Mouse (Mus musculus) stomach, embryonic 14.5 days (tissue): ENCODE results near the gene Rnase12. TPM values are rescaled to one million over a fixed set of nuclear protein-coding genes. Genes with fewer than 3 reads are reported as not detected.

Source experiments
- ATAC-seq: fragments of 200-750 bp; cut with Nextera tagmentation; 2 replicates; pipeline ENCODE4 v1.8.0; 2017; ENCODE audit warnings: low read depth, moderate TSS enrichment; ENCODE audit not compliant: insufficient number of reproducible peaks, insufficient read depth, low FRiP score
- H3K27ac ChIP-seq: fragments of 300-500 bp; sonication (generic); 2 replicates; pipeline ENCODE4 v1.5.1; 2014; ENCODE audit warnings: mild to moderate bottlenecking, low read length, moderate library complexity, mixed read lengths
- H3K27me3 ChIP-seq: fragments of 300-500 bp; sonication (generic); 2 replicates; pipeline ENCODE4 v1.6.1; 2014; ENCODE audit warnings: low read length, control low read depth, mixed read lengths; ENCODE audit not compliant: control insufficient read depth, insufficient read depth
- H3K36me3 ChIP-seq: fragments of 300-500 bp; sonication (generic); 2 replicates; pipeline ENCODE4 v1.6.1; 2014; ENCODE audit warnings: mild to moderate bottlenecking, control low read depth, low read length, moderate library complexity, mixed read lengths; ENCODE audit not compliant: control insufficient read depth, insufficient read depth
- H3K4me1 ChIP-seq: fragments of 300-500 bp; sonication (generic); 2 replicates; pipeline ENCODE4 v1.6.1; 2014; ENCODE audit warnings: low read length, control low read depth, mixed read lengths; ENCODE audit not compliant: control insufficient read depth, insufficient read depth
- H3K4me2 ChIP-seq: fragments of 300-500 bp; sonication (generic); replicated peaks from 2 replicates; pipeline ENCODE4 v1.6.1; 2014; ENCODE audit warnings: low read depth, low read length, control low read depth
- H3K4me3 ChIP-seq: fragments of 300-500 bp; sonication (generic); 2 replicates; pipeline ENCODE4 v1.5.1; 2014; ENCODE audit warnings: low read depth, low read length, control low read depth
- H3K9ac ChIP-seq: fragments of 300-500 bp; sonication (generic); replicated peaks from 2 replicates; pipeline ENCODE4 v1.6.1; 2014; ENCODE audit warnings: low read depth, mild to moderate bottlenecking, control low read depth, low read length, moderate library complexity, mixed read lengths
- H3K9me3 ChIP-seq: fragments of 300-500 bp; sonication (generic); 2 replicates; pipeline ENCODE4 v1.6.1; 2016; ENCODE audit warnings: low read depth, low read length, control low read depth; ENCODE audit not compliant: control insufficient read depth
- WGBS: fragments of 180-500 bp; shearing (Covaris S2); extraction: QIAGEN DNeasy Blood & Tissue Kit; methylation state at CpG from one replicate; pipeline ENCODE4 v1.1.7; 2014; 5-methylcytosine and 5-hydroxymethylcytosine counted together
- polyA plus RNA-seq: library from polyadenylated mRNA; unstranded; fragments of >200 nt; fragmentation: Nextera tagmentation; extraction: Ambion mirVana; gene quantifications from 2 replicates; pipeline ENCODE4 v1.2.1, GENCODE M21; 2014

Rnase12 gene
- polyA plus RNA-seq, 1 experiment from 2014 or later, result 0.80 TPM

DNA sequence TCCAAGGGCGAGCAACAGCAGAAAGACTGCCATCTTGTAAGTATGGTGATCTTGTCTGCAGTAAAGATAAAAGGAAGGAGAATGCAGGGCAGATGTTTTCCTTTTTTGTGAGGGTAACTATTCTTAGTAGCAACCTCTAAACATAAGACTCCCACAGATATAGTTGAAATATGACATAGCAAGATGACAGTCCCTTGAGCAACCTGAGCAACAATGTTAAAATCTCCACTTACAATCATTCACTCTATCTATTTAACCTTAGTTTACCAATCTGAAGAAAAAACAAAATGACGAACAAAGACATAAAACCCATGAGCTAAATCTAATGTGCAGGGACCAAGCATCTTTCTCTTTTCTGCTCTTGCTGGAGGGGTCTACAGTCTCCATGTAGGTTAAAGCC lies 7.4 kb downstream of the Rnase12 start, which contains the start of gene Rnase11:
Gene Rnase11, minus strand, starts transcription at position 101 of the 400 bp plus-strand sequence.
- Histone ChIP-seq H3K4me3 (no peak within 1 kb of the TSS), H3K27me3 (no peaks in the 10 kb centered on the region), H3K4me1 (0 out of 2 replicates have a peak, but pooled peaks cover 6% of the 10 kb centered on the region), H3K36me3 (no peaks in the 10 kb centered on the region), H3K9me3 (no peaks in the 10 kb centered on the region), H3K4me2 (no peak within 1 kb of the TSS), H3K9ac (no peak within 1 kb of the TSS), H3K27ac (no peak within 1 kb of the TSS)
- WGBS, result 88% methylated on average over 2 of the region's 2 CpGs
- ATAC-seq, result no peak

DNA sequence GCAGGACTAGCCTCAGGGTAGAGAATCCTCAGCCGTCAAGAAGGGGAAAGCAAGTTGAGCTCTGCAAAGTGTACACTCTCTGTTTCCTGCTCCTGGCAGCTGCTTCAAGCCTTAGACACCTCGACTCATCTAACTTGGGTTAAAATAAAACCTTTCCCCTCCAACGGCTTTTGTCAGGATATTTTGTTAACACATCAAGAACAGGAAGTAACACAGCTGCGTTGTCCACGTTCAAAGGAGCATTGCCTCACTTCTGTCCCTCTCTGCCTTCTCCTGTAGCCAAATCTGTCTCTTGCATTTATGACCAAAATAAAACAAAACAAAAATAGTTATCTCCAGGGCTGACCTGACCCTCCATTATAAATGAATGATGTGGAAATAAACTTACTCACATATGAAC lies 9.6 kb downstream of the Rnase12 start:
- Histone ChIP-seq H3K27ac (no peak overlapping the region), H3K27me3 (no peaks in the 10 kb centered on the region), H3K9ac (no peak overlapping the region), H3K9me3 (no peaks in the 10 kb centered on the region), H3K4me2 (no peak overlapping the region), H3K36me3 (no peaks in the 10 kb centered on the region), H3K4me3 (no peak overlapping the region), H3K4me1 (no peaks in the 10 kb centered on the region)
- ATAC-seq, result no peak
- WGBS, result 35% methylated on average over 5 of the region's 5 CpGs

- Histone ChIP-seq H3K4me3 (no peak within 1 kb of the TSS), H3K27ac (no peak within 1 kb of the TSS), H3K9ac (no peak within 1 kb of the TSS), H3K36me3 (no peaks in the 10 kb centered on the region), H3K9me3 (no peaks in the 10 kb centered on the region), H3K27me3 (no peaks in the 10 kb centered on the region), H3K4me1 (no peaks in the 10 kb centered on the region), H3K4me2 (no peak within 1 kb of the TSS)
- WGBS, result 75% methylated on average over 6 of the region's 6 CpGs
- no peak for ATAC-seq
Observed at GRCm38 (mm10) chr14:51041769-51042168, 15.7 kb downstream of the Rnase12 start, which contains the start of gene Rnase9. TSS of gene Rnase9 (minus strand) at chr14:51041869.

DNA sequence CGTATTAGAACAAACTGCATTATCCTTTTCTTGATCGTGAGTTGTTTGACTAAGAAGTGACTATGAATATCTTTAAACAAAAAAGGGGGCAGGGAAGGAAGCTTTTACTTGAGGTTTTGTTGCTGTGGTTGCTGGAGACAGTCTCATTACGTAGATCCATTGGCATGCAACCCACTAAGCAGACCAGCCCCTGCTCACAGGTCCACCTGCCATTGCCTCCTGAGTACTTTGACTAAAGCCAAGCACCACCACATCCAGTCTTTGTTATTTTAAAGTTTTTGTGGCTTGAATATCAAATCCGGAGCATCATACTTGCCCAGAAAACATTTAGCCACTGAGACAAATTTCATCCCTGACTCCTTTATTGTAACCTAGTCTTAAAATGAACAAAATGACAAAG lies 21.2 kb downstream of the Rnase12 start:
- H3K4me2 ChIP-seq, result no peak overlapping the region
- no peak overlapping the region for H3K27ac ChIP-seq
- H3K4me1 ChIP-seq, result no peaks in the 10 kb centered on the region
- H3K4me3 ChIP-seq, result no peak overlapping the region
- no peak for ATAC-seq
- H3K9ac ChIP-seq, result no peak overlapping the region
- 79% methylated on average over 4 of the region's 4 CpGs for WGBS
- H3K27me3 ChIP-seq, result no peaks in the 10 kb centered on the region
- no peaks in the 10 kb centered on the region for H3K36me3 ChIP-seq
- no peaks in the 10 kb centered on the region; the same call in 1 of the 2 replicates for H3K9me3 ChIP-seq

DNA sequence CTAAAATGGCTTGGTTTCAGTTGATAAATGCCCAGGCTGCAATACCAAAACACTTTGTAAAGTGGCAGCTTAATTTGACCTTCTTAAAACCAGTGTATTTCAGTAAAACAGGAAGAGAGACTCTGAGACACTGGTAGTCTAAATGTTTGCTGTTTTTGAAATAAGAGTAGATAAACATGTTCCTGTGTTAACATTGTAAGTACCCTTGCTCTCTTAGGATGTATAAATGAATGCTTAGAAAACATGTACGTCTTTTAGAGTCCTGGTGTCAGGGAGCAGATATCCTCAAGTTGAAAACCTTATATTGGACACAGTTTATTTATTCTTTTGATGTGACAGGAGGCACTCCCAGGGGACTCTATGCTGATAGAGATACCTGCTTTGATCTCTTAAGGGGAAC lies 22.3 kb downstream of the Rnase12 start:
- Histone ChIP-seq H3K4me2 (no peak overlapping the region), H3K36me3 (no peaks in the 10 kb centered on the region), H3K4me3 (no peak overlapping the region), H3K27ac (no peak overlapping the region), H3K27me3 (no peaks in the 10 kb centered on the region), H3K9ac (no peak overlapping the region), H3K9me3 (no peaks in the 10 kb centered on the region; the same call in 1 of the 2 replicates), H3K4me1 (no peaks in the 10 kb centered on the region)
- no peak for ATAC-seq
- 39% methylated on average over 1 of the region's 1 CpGs for WGBS

DNA sequence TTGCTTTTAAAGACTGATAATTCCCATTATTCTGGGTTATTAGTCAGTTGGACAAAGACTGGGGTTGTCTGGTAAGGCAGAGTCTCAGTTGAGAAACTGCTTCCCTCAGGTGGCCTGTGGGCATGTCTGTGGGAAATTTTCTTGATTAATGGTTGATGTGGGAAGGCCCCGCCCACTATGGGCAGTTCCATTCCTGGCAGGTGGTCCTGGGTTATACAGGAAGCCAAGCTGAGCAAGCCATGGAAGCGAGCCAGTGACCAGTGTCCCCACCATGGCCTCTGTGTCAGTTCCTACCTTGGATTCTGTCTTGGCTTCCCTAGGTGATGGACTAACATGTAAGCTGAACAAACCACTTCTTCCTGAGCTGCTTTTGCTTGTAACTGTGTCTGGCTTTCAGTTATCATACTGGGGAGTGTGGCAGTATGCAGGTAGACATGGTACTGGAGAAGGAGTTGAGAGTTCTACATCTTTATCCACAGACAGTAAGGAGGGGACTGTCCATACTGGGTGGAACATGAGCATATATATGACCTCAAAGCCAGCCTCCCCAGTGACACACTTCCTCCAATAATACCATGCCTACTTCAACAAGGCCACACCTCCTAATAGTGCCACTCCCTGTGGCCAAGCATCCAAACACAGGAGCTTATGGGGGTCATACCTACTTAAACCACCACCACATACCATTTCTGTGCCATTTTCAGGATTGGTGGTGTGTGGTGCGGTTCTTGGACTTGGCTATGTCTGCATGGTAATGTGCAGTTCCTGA lies 29.9 kb downstream of the Rnase12 start:
- no peak overlapping the region for H3K4me2 ChIP-seq
- H3K4me3 ChIP-seq, result no peak overlapping the region
- 59% methylated on average over 3 of the region's 3 CpGs for WGBS
- ATAC-seq, result no peak
- H3K9me3 ChIP-seq, result no peaks in the 10 kb centered on the region; the same call in 1 of the 2 replicates
- H3K27ac ChIP-seq, result no peak overlapping the region
- no peaks in the 10 kb centered on the region for H3K4me1 ChIP-seq
- no peaks in the 10 kb centered on the region for H3K27me3 ChIP-seq
- H3K36me3 ChIP-seq, result no peaks in the 10 kb centered on the region
- no peak overlapping the region for H3K9ac ChIP-seq

DNA sequence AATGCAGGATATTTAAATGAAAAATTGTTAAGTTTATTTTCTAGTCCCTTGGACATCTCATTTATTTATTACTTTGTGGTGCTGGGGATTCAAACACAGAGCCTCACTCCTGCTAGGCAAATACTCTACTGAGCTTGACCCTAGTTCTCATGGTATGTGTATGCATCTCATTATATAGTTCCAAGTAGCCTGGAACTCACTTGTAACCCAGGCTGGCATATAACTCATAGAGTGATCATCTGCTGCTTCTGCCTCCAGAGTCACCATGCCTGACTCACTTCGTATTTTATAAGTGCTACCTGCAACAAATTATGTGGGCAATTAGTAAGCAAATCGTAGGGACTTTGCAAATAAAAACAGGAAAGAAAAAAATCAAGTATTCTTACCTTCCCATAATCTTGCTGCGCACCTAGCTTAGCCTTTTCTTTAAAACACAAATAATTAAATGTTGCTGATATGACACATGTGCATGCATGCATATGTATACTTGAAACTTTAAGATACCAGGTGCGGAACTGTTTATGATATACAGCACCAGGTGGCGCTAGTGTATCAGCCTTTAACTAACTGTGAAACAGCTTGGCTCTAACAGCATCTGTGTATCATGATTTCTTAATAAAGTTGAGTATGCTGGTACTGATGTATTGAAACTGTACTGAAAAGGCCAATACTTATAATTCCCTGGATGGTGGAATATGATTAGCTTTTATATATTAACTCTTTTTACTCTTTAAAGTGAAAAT lies 30.9 kb downstream of the Rnase12 start:
- H3K9ac ChIP-seq, result no peak overlapping the region
- H3K36me3 ChIP-seq, result no peaks in the 10 kb centered on the region
- no peaks in the 10 kb centered on the region for H3K9me3 ChIP-seq
- no peaks in the 10 kb centered on the region for H3K4me1 ChIP-seq
- no peak overlapping the region for H3K4me2 ChIP-seq
- H3K27ac ChIP-seq, result no peak overlapping the region
- ATAC-seq, result 0 out of 2 replicates have a peak, but pooled peaks have one; percentile 18
- H3K27me3 ChIP-seq, result no peaks in the 10 kb centered on the region
- WGBS, result 36% methylated on average over 5 of the region's 5 CpGs
- H3K4me3 ChIP-seq, result no peak overlapping the region

DNA sequence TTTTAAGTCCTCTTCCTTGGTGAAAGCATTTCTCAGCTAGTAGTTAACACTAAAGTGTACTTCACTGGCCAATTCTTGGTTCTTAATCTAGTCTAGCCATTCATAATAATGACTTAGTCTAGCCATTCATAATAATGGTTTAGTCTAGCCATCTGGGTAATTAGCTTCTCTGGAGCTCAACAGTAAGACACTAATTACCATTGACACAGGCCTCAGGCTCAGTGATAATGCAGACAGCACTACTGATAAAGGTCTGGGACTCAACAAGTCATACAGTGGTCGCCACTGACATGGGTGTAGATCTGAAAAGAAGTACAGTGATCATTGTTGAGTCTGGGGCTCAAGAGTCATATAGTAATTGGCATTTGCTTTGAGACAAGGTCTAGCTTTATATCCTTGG lies 32.6 kb downstream of the Rnase12 start:
- no peak overlapping the region for H3K9ac ChIP-seq
- WGBS, result 73% methylated on average over 1 of the region's 1 CpGs

More for the DNA sequence above, 32.6 kb downstream of the Rnase12 start:
- H3K4me1 ChIP-seq, result no peaks in the 10 kb centered on the region
- H3K27ac ChIP-seq, result no peak overlapping the region
- H3K4me3 ChIP-seq, result no peak overlapping the region
- H3K27me3 ChIP-seq, result no peaks in the 10 kb centered on the region
- H3K36me3 ChIP-seq, result no peaks in the 10 kb centered on the region
- H3K9me3 ChIP-seq, result no peaks in the 10 kb centered on the region
- ATAC-seq, result no peak
- H3K4me2 ChIP-seq, result no peak overlapping the region
